In the genomic region with DNA sequence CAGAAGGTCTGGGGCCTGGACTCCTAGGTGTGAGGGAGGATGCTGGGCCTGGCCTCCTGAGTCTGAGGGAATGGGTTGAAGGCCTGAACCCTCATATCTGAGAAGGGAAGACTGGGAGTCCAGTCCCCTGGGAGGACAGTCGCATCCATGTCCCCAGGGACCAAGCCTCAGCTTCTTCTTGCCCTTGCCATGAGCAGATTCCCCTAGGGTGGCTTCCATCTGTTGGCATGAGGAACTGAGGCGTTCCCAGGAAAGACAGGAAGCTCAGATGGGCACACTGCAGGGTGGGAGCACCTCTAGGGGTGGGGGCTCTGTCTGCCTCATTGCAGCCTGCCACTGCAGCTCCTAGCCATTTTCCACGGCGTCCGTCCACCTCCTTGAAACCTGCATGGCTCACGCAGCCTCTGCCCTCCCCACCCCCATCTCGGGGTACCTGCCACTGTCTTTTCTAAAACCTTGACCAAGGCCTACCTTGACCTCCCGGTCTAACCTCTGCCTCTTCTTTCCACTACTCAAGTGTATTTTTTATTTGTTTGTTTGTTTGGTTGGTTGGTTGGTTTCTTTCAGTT, we compare ENCODE assay signal across 18 mouse cellular contexts. TPM values are rescaled to one million over a fixed set of nuclear protein-coding genes. Genes with fewer than 3 reads are reported as not detected.
A peak's percentile ranks its signal among the peaks of the same experiment; 100 is the strongest.
DNase-seq lines count a peak whose midpoint lies in the region; ATAC-seq lines count a peak whose summit lies in the region.
"Had no signal": no experiment of that assay in that cellular context is flagged by ENCODE, and none has a peak within 500 bp of the region (broad histone marks: within the 10 kb centered on the region; RNA-seq: fewer than 3 reads in every experiment).

No protein-coding gene starts in this region.

- no peak overlapping the region for H3K4me3 ChIP-seq in neural tube, embryonic 11.5 days (ENCODE audit: low read depth, low read length)
- peak overlapping the region; percentile 65 for H3K4me3 ChIP-seq in forebrain, embryonic 14.5 days (ENCODE audit: low read depth, low read length)
- H3K4me3 ChIP-seq in midbrain, embryonic 13.5 days (replicated peaks), result peak overlapping the region; percentile 86

- H3K27me3 ChIP-seq in neural tube, embryonic 11.5 days (ENCODE audit: control insufficient read depth, insufficient read depth, low read length), result peaks cover 38% of the 10 kb centered on the region
- H3K27me3 ChIP-seq in forebrain, embryonic 14.5 days (replicated peaks; ENCODE audit: control insufficient read depth, insufficient read depth, low read length), result no peaks in the 10 kb centered on the region
- H3K27me3 ChIP-seq in midbrain, embryonic 13.5 days, result 0 out of 2 replicates have a peak, but pooled peaks cover 5% of the 10 kb centered on the region

- peak overlapping the region; percentile 88; the same call in 1 of the 2 replicates for H3K4me2 ChIP-seq in neural tube, embryonic 11.5 days (ENCODE audit: low read depth)
- peak overlapping the region; percentile 90 for H3K4me2 ChIP-seq in forebrain, embryonic 14.5 days (ENCODE audit: low read length)
- peak overlapping the region; percentile 83 for H3K4me2 ChIP-seq in midbrain, embryonic 13.5 days (replicated peaks)

- H3K9ac ChIP-seq in neural tube, embryonic 11.5 days (ENCODE audit: low read length), result no peak overlapping the region
- H3K9ac ChIP-seq in forebrain, embryonic 14.5 days (ENCODE audit: low read length), result peak overlapping the region; percentile 45
- peak overlapping the region; percentile 94 for H3K9ac ChIP-seq in midbrain, embryonic 13.5 days (replicated peaks)

- H3K27ac ChIP-seq in neural tube, embryonic 11.5 days (ENCODE audit: low read depth, low read length), result no peak overlapping the region
- H3K27ac ChIP-seq in forebrain, embryonic 14.5 days (ENCODE audit: low read depth, low read length), result 0 out of 2 replicates have a peak overlapping the region, but pooled peaks have one; percentile 18
- peak overlapping the region; percentile 15; the same call in 1 of the 2 replicates for H3K27ac ChIP-seq in midbrain, embryonic 13.5 days
- H3K27ac ChIP-seq: stomach, postnatal 0 days had no signal

- no peak for ATAC-seq in neural tube, embryonic 11.5 days (ENCODE audit: insufficient read depth, low FRiP score, low TSS enrichment)
- no peak for ATAC-seq in forebrain, embryonic 14.5 days
- no peak for ATAC-seq in midbrain, embryonic 13.5 days
- ATAC-seq in megakaryocyte-erythroid progenitor cell, adult 5-6 weeks (replicated peaks; ENCODE audit: low FRiP score, low TSS enrichment, poor library complexity, severe bottlenecking), result no peak
- ATAC-seq: Patski had no signal

- WGBS in neural tube, embryonic 11.5 days, result 88% methylated on average over 8 of the region's 8 CpGs
- WGBS in forebrain, embryonic 14.5 days, result 83% methylated on average over 8 of the region's 8 CpGs
- 85% methylated on average over 8 of the region's 8 CpGs for WGBS in midbrain, embryonic 13.5 days

- H3K36me3 ChIP-seq in neural tube, embryonic 11.5 days (ENCODE audit: control insufficient read depth, insufficient read depth, low read length), result no peaks in the 10 kb centered on the region
- peaks cover 18% of the 10 kb centered on the region for H3K36me3 ChIP-seq in forebrain, embryonic 14.5 days (ENCODE audit: control insufficient read depth, insufficient read depth, low read length)
- peaks cover 19% of the 10 kb centered on the region for H3K36me3 ChIP-seq in midbrain, embryonic 13.5 days

- no peak for DNase-seq in neural tube, embryonic 11.5 days (ENCODE audit: low spot score)
- DNase-seq in neural tube, embryonic 10.5 days (ENCODE audit: extremely low spot score, low spot score), result no peak
- DNase-seq in forebrain, embryonic 14.5 days (ENCODE audit: low spot score), result no peak
- no peak for DNase-seq in gastrocnemius, postnatal 10 days
- DNase-seq in embryo, embryonic 10.5 days (ENCODE audit: low spot score), result no peak
- DNase-seq: kidney, adult 2 months had no signal

- no peaks in the 10 kb centered on the region for H3K9me3 ChIP-seq in neural tube, embryonic 11.5 days (ENCODE audit: control insufficient read depth, low read length)
- no peaks in the 10 kb centered on the region for H3K9me3 ChIP-seq in forebrain, embryonic 14.5 days (replicated peaks; ENCODE audit: control insufficient read depth, low read length)
- H3K9me3 ChIP-seq in midbrain, embryonic 13.5 days, result no peaks in the 10 kb centered on the region

- H3K4me1 ChIP-seq in neural tube, embryonic 11.5 days (ENCODE audit: control insufficient read depth, insufficient read depth, low read length), result peaks cover 15% of the 10 kb centered on the region; the same call in 1 of the 2 replicates
- H3K4me1 ChIP-seq in forebrain, embryonic 14.5 days (ENCODE audit: control insufficient read depth, insufficient read depth, low read length), result peaks cover 39% of the 10 kb centered on the region
- peaks cover 67% of the 10 kb centered on the region for H3K4me1 ChIP-seq in midbrain, embryonic 13.5 days (replicated peaks)

RNA-seq across cellular contexts. Expression of a gene that starts 1.9 kb away (rescaled TPM):
- polyA plus RNA-seq in neural tube, embryonic 11.5 days (2014; fragmentation: Nextera tagmentation; extraction: Ambion mirVana), result 50.6 and 59.9 TPM in 2 replicates
- polyA plus RNA-seq in forebrain, embryonic 14.5 days (2014; fragmentation: Nextera tagmentation; extraction: Ambion mirVana), result 122 and 183 TPM in 2 replicates
- 189 and 195 TPM in 2 replicates for polyA plus RNA-seq in midbrain, embryonic 13.5 days (2015; fragmentation: Nextera tagmentation; extraction: Ambion mirVana)
- total RNA-seq in megakaryocyte-erythroid progenitor cell, adult 5-6 weeks (2014; fragmentation: Nextera tagmentation), result not detected in 2 replicates
- 0.75 TPM in 1 of 2 replicates, not detected in the other for total RNA-seq in megakaryocyte-erythroid progenitor cell, adult 5-6 weeks (2017)
- 1 to 10 TPM; 1.9 to 4.0 TPM for total RNA-seq in gastrocnemius, postnatal 10 days (2021)

RNA-seq across cellular contexts. Expression of a gene that starts 31.4 kb away (rescaled TPM):
- polyA plus RNA-seq in neural tube, embryonic 11.5 days (2014; fragmentation: Nextera tagmentation; extraction: Ambion mirVana), result 111 and 118 TPM in 2 replicates
- polyA plus RNA-seq in forebrain, embryonic 14.5 days (2014; fragmentation: Nextera tagmentation; extraction: Ambion mirVana), result 240 and 248 TPM in 2 replicates
- polyA plus RNA-seq in midbrain, embryonic 13.5 days (2015; fragmentation: Nextera tagmentation; extraction: Ambion mirVana), result 171 and 176 TPM in 2 replicates
- 128 and 146 TPM in 2 replicates for total RNA-seq in megakaryocyte-erythroid progenitor cell, adult 5-6 weeks (2014; fragmentation: Nextera tagmentation)
- 38.0 and 103 TPM in 2 replicates for total RNA-seq in megakaryocyte-erythroid progenitor cell, adult 5-6 weeks (2017)
- 100 to 1,000 TPM; 163 to 166 TPM for total RNA-seq in gastrocnemius, postnatal 10 days (2021)

RNA-seq across cellular contexts. Expression of a gene that starts 59.6 kb away (rescaled TPM):
- 0.28 and 0.86 TPM in 2 replicates for polyA plus RNA-seq in neural tube, embryonic 11.5 days (2014; fragmentation: Nextera tagmentation; extraction: Ambion mirVana)
- polyA plus RNA-seq in forebrain, embryonic 14.5 days (2014; fragmentation: Nextera tagmentation; extraction: Ambion mirVana), result 0.70 and 1.1 TPM in 2 replicates
- polyA plus RNA-seq in midbrain, embryonic 13.5 days (2015; fragmentation: Nextera tagmentation; extraction: Ambion mirVana), result 5.7 and 6.4 TPM in 2 replicates
- not detected in 2 replicates for total RNA-seq in megakaryocyte-erythroid progenitor cell, adult 5-6 weeks (2014; fragmentation: Nextera tagmentation)
- total RNA-seq in megakaryocyte-erythroid progenitor cell, adult 5-6 weeks (2017), result not detected in 2 replicates
- not detected for total RNA-seq in gastrocnemius, postnatal 10 days (2021)
- total RNA-seq: adrenal gland, adult 18-20 months; heart, adult 8-10 months; heart, postnatal 25 days; left cerebral cortex, postnatal 10 days; liver, adult 2 months had no signal
- polyA plus RNA-seq: embryonic facial prominence, embryonic 14.5 days; kidney, adult 2 months; large intestine, adult 2 months; liver, adult 2 months; lung, embryonic 16.5 days; Patski; stomach, postnatal 0 days had no signal
